Mouse (Mus musculus) CH12.LX (cell line): ENCODE measurements around the gene Efnb2. TPM values are rescaled to one million over a fixed set of nuclear protein-coding genes. Genes with fewer than 3 reads are reported as not detected.

Source experiments
- DNase-seq: peaks from one replicate; pipeline ENCODE4 v3.0.0-alpha.2; 2013; ENCODE audit errors: extremely low read depth
- H3K27ac ChIP-seq: 2 replicates; pipeline ENCODE4 v1.5.1; 2012; ENCODE audit warnings: low read depth, mild to moderate bottlenecking, control low read depth, moderate library complexity; ENCODE audit not compliant: insufficient read depth
- H3K27me3 ChIP-seq: replicated peaks from 2 replicates; pipeline ENCODE3; 2012; ENCODE audit warnings: inconsistent platforms
- H3K36me3 ChIP-seq, 2 experiments: replicated peaks in 1 of 2; 2 replicates each; pipeline versions ENCODE3 to v1.6.1; 2012; ENCODE audit warnings: inconsistent platforms in 1 of 2, low read length in 1 of 2, mild to moderate bottlenecking in 1 of 2, mixed read lengths in 1 of 2, moderate library complexity in 1 of 2; ENCODE audit not compliant: control insufficient read depth in 1 of 2, insufficient read depth in 1 of 2
- H3K4me1 ChIP-seq, 2 experiments: 2 replicates each; pipeline ENCODE4 v1.6.1; 2012; ENCODE audit warnings: inconsistent platforms in 1 of 2, moderate library complexity in 1 of 2; ENCODE audit not compliant: insufficient read depth in 2 of 2, control insufficient read depth in 1 of 2
- H3K4me2 ChIP-seq: 2 replicates; pipeline ENCODE4 v1.6.1; 2012; ENCODE audit warnings: low read depth, mild to moderate bottlenecking, control low read depth; ENCODE audit not compliant: poor library complexity, insufficient read depth, severe bottlenecking
- H3K4me3 ChIP-seq, 3 experiments: fragments of 150-350 bp in 1 of 3; sonication (generic) in 1 of 3; replicated peaks in 1 of 3; 2 replicates each; pipeline versions ENCODE3 to v1.5.1; 2011 to 2012; ENCODE audit warnings: low read depth in 2 of 3, low read length in 2 of 3, mild to moderate bottlenecking in 2 of 3, moderate library complexity in 2 of 3, control low read depth in 1 of 3, improper control_type of control experiment in 1 of 3, inconsistent platforms in 1 of 3, mixed read lengths in 1 of 3; ENCODE audit not compliant: poor library complexity in 1 of 3
- H3K79me2 ChIP-seq: replicated peaks from 2 replicates; pipeline ENCODE4 v1.6.1; 2012; ENCODE audit warnings: mild to moderate bottlenecking, moderate library complexity; ENCODE audit not compliant: control insufficient read depth, poor library complexity, insufficient read depth, severe bottlenecking; ENCODE audit errors: extremely low read depth
- H3K9ac ChIP-seq: 2 replicates; pipeline ENCODE4 v1.6.1; 2012; ENCODE audit warnings: low read depth, mild to moderate bottlenecking, control low read depth, moderate library complexity; ENCODE audit not compliant: insufficient read depth
- H3K9me3 ChIP-seq: replicated peaks from 2 replicates; pipeline ENCODE3; 2012; ENCODE audit warnings: low read length, inconsistent platforms, mixed read lengths
- CHD1 ChIP-seq: IDR thresholded peaks from 2 replicates; pipeline ENCODE4 v1.6.1; 2012; ENCODE audit warnings: low read depth, low read length, improper control_type of control experiment, inconsistent platforms
- CTCF ChIP-seq, 2 experiments: IDR thresholded peaks in 1 of 2; conservative IDR thresholded peaks in 1 of 2; 2 replicates each; pipeline ENCODE4 v1.5.1; 2011 to 2012; ENCODE audit warnings: low read depth in 2 of 2, low read length in 2 of 2, improper control_type of control experiment in 1 of 2, inconsistent platforms in 1 of 2, mild to moderate bottlenecking in 1 of 2, moderate library complexity in 1 of 2
- E2F4 ChIP-seq: IDR thresholded peaks from 2 replicates; pipeline ENCODE4 v1.6.1; 2011; ENCODE audit warnings: low read depth, low read length, improper control_type of control experiment; ENCODE audit not compliant: insufficient replicate concordance
- ETS1 ChIP-seq: conservative IDR thresholded peaks from 2 replicates; pipeline ENCODE4 v1.6.1; 2012; ENCODE audit warnings: low read depth, mild to moderate bottlenecking, inconsistent platforms, low read length, improper control_type of control experiment, moderate library complexity
- HCFC1 ChIP-seq: IDR thresholded peaks from 2 replicates; pipeline ENCODE4 v1.6.1; 2012; ENCODE audit warnings: low read depth, mild to moderate bottlenecking, inconsistent platforms, low read length, improper control_type of control experiment
- KAT2A ChIP-seq: IDR thresholded peaks from 2 replicates; pipeline ENCODE4 v1.6.1; 2012; ENCODE audit warnings: low read length, improper control_type of control experiment, inconsistent platforms; ENCODE audit not compliant: insufficient replicate concordance
- MAFK ChIP-seq: IDR thresholded peaks from 2 replicates; pipeline ENCODE4 v1.6.1; 2011; ENCODE audit warnings: low read length, improper control_type of control experiment; ENCODE audit not compliant: insufficient replicate concordance
- MAZ ChIP-seq: IDR thresholded peaks from 2 replicates; pipeline ENCODE4 v1.6.1; 2012; ENCODE audit warnings: low read depth, mild to moderate bottlenecking, inconsistent platforms, low read length, improper control_type of control experiment, moderate library complexity
- NELFE ChIP-seq: IDR thresholded peaks from 2 replicates; pipeline ENCODE4 v1.6.1; 2011; ENCODE audit warnings: low read depth, low read length, improper control_type of control experiment
- NRF1 ChIP-seq: IDR thresholded peaks from 2 replicates; pipeline ENCODE4 v1.6.1; 2014; ENCODE audit warnings: low read depth, mild to moderate bottlenecking, inconsistent platforms, low read length, improper control_type of control experiment, moderate library complexity
- PAX5 ChIP-seq: IDR thresholded peaks from 2 replicates; pipeline ENCODE4 v1.6.1; 2012; ENCODE audit warnings: low read length, inconsistent platforms, mixed read lengths
- POLR2AphosphoS2 ChIP-seq: IDR thresholded peaks from 2 replicates; pipeline ENCODE4 v1.6.1; 2011; ENCODE audit warnings: low read depth, low read length, improper control_type of control experiment
- RAD21 ChIP-seq: IDR thresholded peaks from 2 replicates; pipeline ENCODE4 v1.6.1; 2011; ENCODE audit warnings: low read depth, mild to moderate bottlenecking, low read length, improper control_type of control experiment, moderate library complexity
- RCOR1 ChIP-seq: conservative IDR thresholded peaks from 2 replicates; pipeline ENCODE4 v1.6.1; 2012; ENCODE audit warnings: low read depth, mild to moderate bottlenecking, inconsistent platforms, low read length, improper control_type of control experiment
- SMC3 ChIP-seq: IDR thresholded peaks from 2 replicates; pipeline ENCODE4 v1.6.1; 2011; ENCODE audit warnings: low read depth, low read length, improper control_type of control experiment
- TCF12 ChIP-seq: IDR thresholded peaks from 2 replicates; pipeline ENCODE4 v1.6.1; 2014; ENCODE audit warnings: low read depth, mild to moderate bottlenecking, inconsistent platforms, low read length, improper control_type of control experiment
- ZC3H11A ChIP-seq: IDR thresholded peaks from 2 replicates; pipeline ENCODE4 v1.6.1; 2012; ENCODE audit warnings: low read depth, mild to moderate bottlenecking, inconsistent platforms, low read length, improper control_type of control experiment
- ZMIZ1 ChIP-seq: IDR thresholded peaks from 2 replicates; pipeline ENCODE4 v1.6.1; 2012; ENCODE audit warnings: low read depth, mild to moderate bottlenecking, inconsistent platforms, low read length, improper control_type of control experiment
- dilution Hi-C: fragments of 300-500 bp; cut with MboI; formaldehyde crosslinking; loops from 2 replicates; pipeline ENCODE4 v1.14.3; 2020; ENCODE audit warnings: low sequenced_read_pairs; ENCODE audit not compliant: extremely low pct_unique_long_range_greater_than_20kb, extremely low pct_ligation_motif_present
- in situ Hi-C: fragments of 300-500 bp; cut with MboI; formaldehyde crosslinking; loops from 3 replicates; pipeline ENCODE4 v1.14.3; 2019; ENCODE audit warnings: low sequenced_read_pairs, low pct_ligation_motif_present, low pct_unique_long_range_greater_than_20kb, mixed read lengths
- polyA plus RNA-seq: library from polyadenylated mRNA; unstranded; fragments of >175 nt; gene quantifications from 2 replicates; pipeline ENCODE4 v1.2.1, GENCODE M21; 2012; ENCODE audit warnings: low read depth; ENCODE audit not compliant: insufficient read length
- total RNA-seq, 2 experiments: library from RNA; depleted of rRNA; stranded (reverse); fragments of 300-350 nt in 1 of 2; fragments of >200 nt in 1 of 2; gene quantifications; 2 replicates each; pipeline ENCODE4 v1.2.3; 2012 to 2014

The Efnb2 gene
- total and polyA plus RNA-seq, 3 experiments = 0.06 to 0.25 TPM; not detected in 1

DNA sequence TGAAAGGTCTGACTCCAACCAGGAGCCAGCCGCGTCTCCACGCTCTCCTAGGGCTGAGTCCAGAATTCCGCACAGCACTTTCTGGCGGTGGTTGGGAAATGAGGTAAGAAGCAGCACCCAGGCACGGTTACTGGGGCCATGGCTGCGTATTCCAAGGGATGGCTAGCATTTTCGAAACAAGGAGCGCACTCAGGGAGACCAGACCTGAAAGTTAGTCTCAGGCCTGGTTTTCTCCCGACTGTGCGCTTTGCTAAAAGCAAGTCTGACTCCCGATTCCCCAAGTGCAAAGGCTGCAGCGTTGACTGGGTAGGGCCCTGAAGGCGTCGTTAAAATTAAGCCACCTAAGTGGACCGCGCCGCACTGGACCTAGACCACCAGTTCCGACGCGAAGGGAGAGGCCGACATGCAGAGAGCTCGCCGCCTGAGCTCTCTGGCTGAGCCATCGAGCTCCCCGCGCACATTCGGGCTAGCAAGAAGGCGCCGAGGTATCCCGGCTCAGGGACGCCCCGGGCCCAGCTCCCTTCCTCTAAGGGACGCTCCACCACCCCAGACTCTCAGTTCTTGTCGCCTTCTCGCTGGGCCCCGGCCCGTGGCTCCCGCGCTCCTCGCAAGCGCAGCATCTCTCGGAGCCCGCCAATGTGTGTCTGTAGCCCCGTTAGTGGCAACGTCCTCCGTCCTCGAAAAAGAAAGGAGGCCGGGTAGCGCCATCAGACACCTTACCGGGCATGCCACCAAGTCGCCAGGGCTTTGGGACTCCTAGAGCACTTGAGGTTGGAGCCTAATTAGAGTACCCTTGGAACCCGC is 1.3 kb downstream of the Efnb2 start:
- Histone ChIP-seq H3K27ac (no peak overlapping the region), H3K36me3 (peaks cover 26 to 50% of the 10 kb centered on the region in 2 experiments), H3K27me3 (no peaks in the 10 kb centered on the region), H3K4me1 (no peaks in the 10 kb centered on the region), H3K4me2 (no peak overlapping the region)
- DNase-seq = no peak
- dilution Hi-C loops = no loop called here
- TF ChIP-seq CHD1 (no peak), ZC3H11A (no peak), MAZ (no peak), ETS1 (no peak)
- TF ChIP-seq, all 38 proteins: peak for 0
- no peak overlapping the region for H3K9ac ChIP-seq
- H3K4me3 ChIP-seq = no peak overlapping the region
- in situ Hi-C loops = no loop called here
- peaks cover 42% of the 10 kb centered on the region for H3K9me3 ChIP-seq
- no peaks in the 10 kb centered on the region; the same call in 1 of the 2 replicates for H3K79me2 ChIP-seq

DNA sequence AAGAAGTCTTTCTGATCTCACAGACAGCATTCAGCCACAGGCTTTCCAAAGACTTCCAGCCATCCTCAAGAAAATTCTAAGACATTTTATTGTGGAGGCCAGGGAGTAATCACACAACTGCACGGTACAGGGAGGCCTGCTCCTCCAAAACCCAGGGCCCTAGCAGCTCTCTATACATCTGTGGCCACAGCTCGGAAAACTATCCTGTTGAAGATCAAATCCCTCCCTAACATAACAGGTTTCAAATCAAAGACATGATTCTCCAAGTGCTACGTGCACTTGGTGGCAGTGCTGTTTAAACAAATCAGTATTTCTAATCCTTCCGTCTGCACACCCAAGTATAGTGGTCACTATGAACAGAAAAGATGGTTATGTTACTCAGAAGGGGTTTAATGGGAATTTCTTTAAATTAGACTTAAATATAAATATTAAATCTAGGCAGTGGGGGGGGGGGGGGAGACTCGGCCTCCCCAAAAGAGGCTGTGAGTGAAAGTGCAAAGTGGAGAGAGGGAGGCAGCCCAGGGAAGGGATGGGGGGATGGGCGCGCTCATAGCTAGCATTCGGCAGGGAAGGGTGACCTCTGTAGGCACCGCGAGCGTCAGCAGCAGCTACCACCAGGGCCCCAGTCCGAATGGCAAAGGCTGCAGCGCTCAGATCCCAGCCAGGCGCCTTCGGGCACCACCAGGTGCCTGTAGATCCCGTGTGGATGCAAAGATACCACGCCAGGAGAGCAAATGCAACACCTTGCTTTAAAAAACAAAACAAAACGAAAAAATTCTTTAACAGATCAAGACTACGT is 2.4 kb downstream of the Efnb2 start:
- no peaks in the 10 kb centered on the region for H3K27me3 ChIP-seq
- DNase-seq = no peak
- no peak for TF ChIP-seq E2F4
- TF ChIP-seq MAZ = no peak
- TF ChIP-seq PAX5 = no peak
- no peak for TF ChIP-seq POLR2AphosphoS2
- TF ChIP-seq KAT2A = no peak
- no peak for TF ChIP-seq NRF1
- TF ChIP-seq ZC3H11A = no peak
- TF ChIP-seq ETS1 = no peak
- no peak for TF ChIP-seq RCOR1
- no peak for TF ChIP-seq HCFC1
- no peak for TF ChIP-seq ZMIZ1
- TF ChIP-seq SMC3 = no peak
- no peak for TF ChIP-seq CTCF (conservative IDR thresholded peaks at IDR 0.05 in 1 of 2, IDR thresholded peaks at IDR 0.05 in 1 of 2; ENCODE audit: low read depth in 2 of 2, low read length in 2 of 2)
- no peak for TF ChIP-seq MAFK
- no peak for TF ChIP-seq TCF12
- TF ChIP-seq RAD21 = no peak
- TF ChIP-seq NELFE = no peak

More for the DNA sequence above, 2.4 kb downstream of the Efnb2 start:
- H3K27ac ChIP-seq = no peak overlapping the region
- H3K36me3 ChIP-seq = peaks cover 18 to 39% of the 10 kb centered on the region in 2 experiments
- no peaks in the 10 kb centered on the region for H3K4me1 ChIP-seq
- dilution Hi-C loops (no loop called here), in situ Hi-C loops (no loop called here)
- peaks cover 38% of the 10 kb centered on the region for H3K9me3 ChIP-seq
- no peaks in the 10 kb centered on the region for H3K79me2 ChIP-seq
- H3K9ac ChIP-seq = no peak overlapping the region
- no peak overlapping the region for H3K4me2 ChIP-seq
- H3K4me3 ChIP-seq = no peak overlapping the region
